Mouse (Mus musculus) CH12.LX (cell line): ENCODE data around the gene Gpr152. TPM values are rescaled to one million over a fixed set of nuclear protein-coding genes. Genes with fewer than 3 reads are reported as not detected.

ENCODE experiments used
- DNase-seq: peaks from one replicate; pipeline ENCODE4 v3.0.0-alpha.2; 2013; ENCODE audit errors: extremely low read depth
- H3K27ac ChIP-seq: 2 replicates; pipeline ENCODE4 v1.5.1; 2012; ENCODE audit warnings: low read depth, mild to moderate bottlenecking, control low read depth, moderate library complexity; ENCODE audit not compliant: insufficient read depth
- H3K27me3 ChIP-seq: replicated peaks from 2 replicates; pipeline ENCODE3; 2012; ENCODE audit warnings: inconsistent platforms
- H3K36me3 ChIP-seq, 2 experiments: replicated peaks in 1 of 2; 2 replicates each; pipeline versions ENCODE3 to v1.6.1; 2012; ENCODE audit warnings: inconsistent platforms in 1 of 2, low read length in 1 of 2, mild to moderate bottlenecking in 1 of 2, mixed read lengths in 1 of 2, moderate library complexity in 1 of 2; ENCODE audit not compliant: control insufficient read depth in 1 of 2, insufficient read depth in 1 of 2
- H3K4me1 ChIP-seq, 2 experiments: 2 replicates each; pipeline ENCODE4 v1.6.1; 2012; ENCODE audit warnings: inconsistent platforms in 1 of 2, moderate library complexity in 1 of 2; ENCODE audit not compliant: insufficient read depth in 2 of 2, control insufficient read depth in 1 of 2
- H3K4me2 ChIP-seq: 2 replicates; pipeline ENCODE4 v1.6.1; 2012; ENCODE audit warnings: low read depth, mild to moderate bottlenecking, control low read depth; ENCODE audit not compliant: poor library complexity, insufficient read depth, severe bottlenecking
- H3K4me3 ChIP-seq, 3 experiments: fragments of 150-350 bp in 1 of 3; sonication (generic) in 1 of 3; replicated peaks in 1 of 3; 2 replicates each; pipeline versions ENCODE3 to v1.5.1; 2011 to 2012; ENCODE audit warnings: low read depth in 2 of 3, low read length in 2 of 3, mild to moderate bottlenecking in 2 of 3, moderate library complexity in 2 of 3, control low read depth in 1 of 3, improper control_type of control experiment in 1 of 3, inconsistent platforms in 1 of 3, mixed read lengths in 1 of 3; ENCODE audit not compliant: poor library complexity in 1 of 3
- H3K79me2 ChIP-seq: replicated peaks from 2 replicates; pipeline ENCODE4 v1.6.1; 2012; ENCODE audit warnings: mild to moderate bottlenecking, moderate library complexity; ENCODE audit not compliant: control insufficient read depth, poor library complexity, insufficient read depth, severe bottlenecking; ENCODE audit errors: extremely low read depth
- H3K9ac ChIP-seq: 2 replicates; pipeline ENCODE4 v1.6.1; 2012; ENCODE audit warnings: low read depth, mild to moderate bottlenecking, control low read depth, moderate library complexity; ENCODE audit not compliant: insufficient read depth
- H3K9me3 ChIP-seq: replicated peaks from 2 replicates; pipeline ENCODE3; 2012; ENCODE audit warnings: low read length, inconsistent platforms, mixed read lengths
- BHLHE40 ChIP-seq: IDR thresholded peaks from 2 replicates; pipeline ENCODE4 v1.6.1; 2011; ENCODE audit warnings: mild to moderate bottlenecking, low read depth, low read length, improper control_type of control experiment
- E2F4 ChIP-seq: IDR thresholded peaks from 2 replicates; pipeline ENCODE4 v1.6.1; 2011; ENCODE audit warnings: low read depth, low read length, improper control_type of control experiment; ENCODE audit not compliant: insufficient replicate concordance
- ELF1 ChIP-seq: IDR thresholded peaks from 2 replicates; pipeline ENCODE4 v1.6.1; 2014; ENCODE audit warnings: low read depth, mild to moderate bottlenecking, inconsistent platforms, low read length, improper control_type of control experiment
- EP300 ChIP-seq: IDR thresholded peaks from 2 replicates; pipeline ENCODE4 v1.6.1; 2011; ENCODE audit warnings: low read length, improper control_type of control experiment
- ETS1 ChIP-seq: conservative IDR thresholded peaks from 2 replicates; pipeline ENCODE4 v1.6.1; 2012; ENCODE audit warnings: low read depth, mild to moderate bottlenecking, inconsistent platforms, low read length, improper control_type of control experiment, moderate library complexity
- GABPA ChIP-seq: IDR thresholded peaks from 2 replicates; pipeline ENCODE4 v1.6.1; 2012; ENCODE audit warnings: low read depth, low read length, improper control_type of control experiment, inconsistent platforms; ENCODE audit not compliant: insufficient replicate concordance
- HCFC1 ChIP-seq: IDR thresholded peaks from 2 replicates; pipeline ENCODE4 v1.6.1; 2012; ENCODE audit warnings: low read depth, mild to moderate bottlenecking, inconsistent platforms, low read length, improper control_type of control experiment
- IRF4 ChIP-seq: IDR thresholded peaks from 2 replicates; pipeline ENCODE4 v1.6.1; 2014; ENCODE audit warnings: low read depth, mild to moderate bottlenecking, inconsistent platforms, low read length, improper control_type of control experiment
- JUND ChIP-seq: conservative IDR thresholded peaks from 2 replicates; pipeline ENCODE4 v1.6.1; 2011; ENCODE audit warnings: low read depth, low read length, improper control_type of control experiment
- KAT2A ChIP-seq: IDR thresholded peaks from 2 replicates; pipeline ENCODE4 v1.6.1; 2012; ENCODE audit warnings: low read length, improper control_type of control experiment, inconsistent platforms; ENCODE audit not compliant: insufficient replicate concordance
- MEF2A ChIP-seq: IDR thresholded peaks from 2 replicates; pipeline ENCODE4 v1.6.1; 2014; ENCODE audit warnings: low read depth, mild to moderate bottlenecking, inconsistent platforms, low read length, improper control_type of control experiment, borderline replicate concordance
- MYC ChIP-seq: IDR thresholded peaks from 2 replicates; pipeline ENCODE4 v1.6.1; 2011; ENCODE audit warnings: low read depth, mild to moderate bottlenecking, improper control_type of control experiment, low read length
- NRF1 ChIP-seq: IDR thresholded peaks from 2 replicates; pipeline ENCODE4 v1.6.1; 2014; ENCODE audit warnings: low read depth, mild to moderate bottlenecking, inconsistent platforms, low read length, improper control_type of control experiment, moderate library complexity
- POLR2A ChIP-seq: IDR thresholded peaks from 2 replicates; pipeline ENCODE4 v1.6.1; 2011; ENCODE audit warnings: low read depth, mild to moderate bottlenecking, improper control_type of control experiment, low read length
- RCOR1 ChIP-seq: conservative IDR thresholded peaks from 2 replicates; pipeline ENCODE4 v1.6.1; 2012; ENCODE audit warnings: low read depth, mild to moderate bottlenecking, inconsistent platforms, low read length, improper control_type of control experiment
- UBTF ChIP-seq: IDR thresholded peaks from 2 replicates; pipeline ENCODE4 v1.6.1; 2012; ENCODE audit warnings: low read depth, mild to moderate bottlenecking, inconsistent platforms, low read length, improper control_type of control experiment, moderate library complexity
- USF1 ChIP-seq: IDR thresholded peaks from 2 replicates; pipeline ENCODE4 v1.6.1; 2014; ENCODE audit warnings: low read depth, mild to moderate bottlenecking, inconsistent platforms, low read length, improper control_type of control experiment
- USF2 ChIP-seq: conservative IDR thresholded peaks from 2 replicates; pipeline ENCODE4 v1.6.1; 2011; ENCODE audit warnings: low read depth, low read length, improper control_type of control experiment
- ZC3H11A ChIP-seq: IDR thresholded peaks from 2 replicates; pipeline ENCODE4 v1.6.1; 2012; ENCODE audit warnings: low read depth, mild to moderate bottlenecking, inconsistent platforms, low read length, improper control_type of control experiment
- dilution Hi-C: fragments of 300-500 bp; cut with MboI; formaldehyde crosslinking; loops from 2 replicates; pipeline ENCODE4 v1.14.3; 2020; ENCODE audit warnings: low sequenced_read_pairs; ENCODE audit not compliant: extremely low pct_unique_long_range_greater_than_20kb, extremely low pct_ligation_motif_present
- in situ Hi-C: fragments of 300-500 bp; cut with MboI; formaldehyde crosslinking; loops from 3 replicates; pipeline ENCODE4 v1.14.3; 2019; ENCODE audit warnings: low sequenced_read_pairs, low pct_ligation_motif_present, low pct_unique_long_range_greater_than_20kb, mixed read lengths
- polyA plus RNA-seq: library from polyadenylated mRNA; unstranded; fragments of >175 nt; gene quantifications from 2 replicates; pipeline ENCODE4 v1.2.1, GENCODE M21; 2012; ENCODE audit warnings: low read depth; ENCODE audit not compliant: insufficient read length
- total RNA-seq, 2 experiments: library from RNA; depleted of rRNA; stranded (reverse); fragments of 300-350 nt in 1 of 2; fragments of >200 nt in 1 of 2; gene quantifications; 2 replicates each; pipeline ENCODE4 v1.2.3; 2012 to 2014

Gpr152 gene
- total and polyA plus RNA-seq, 3 experiments, result 0.05 to 0.71 (median 0.17) TPM

DNA sequence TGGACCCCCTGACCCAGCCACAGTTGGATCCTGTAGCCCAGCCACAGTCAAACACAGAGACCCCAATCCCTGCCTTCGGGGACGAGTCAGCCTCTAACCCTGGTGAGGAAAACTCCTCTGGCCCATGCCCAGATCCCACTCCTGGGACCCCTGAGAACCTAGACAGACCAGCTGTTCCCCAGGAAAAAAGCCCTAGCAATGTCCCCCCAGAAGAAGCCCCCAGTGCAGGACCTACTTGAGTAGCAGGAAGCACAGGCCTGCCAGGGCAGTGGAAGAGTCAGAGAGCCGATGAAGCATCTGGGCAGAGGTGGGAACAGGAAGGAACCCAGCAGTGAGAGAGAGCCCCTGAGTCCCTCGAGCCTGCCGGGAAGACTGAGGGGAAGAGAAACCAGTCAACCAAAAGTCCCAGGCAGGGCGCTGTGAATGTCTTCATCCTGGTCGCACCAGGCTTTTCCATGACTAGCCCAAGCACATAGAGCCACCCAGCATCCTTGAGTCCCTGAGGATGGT is 4.2 kb downstream of the Gpr152 start, which contains the start of gene Cabp4:
Gene Cabp4, minus strand, starts transcription at position 275 of the 510 bp plus-strand sequence.
- Histone ChIP-seq H3K27ac (peak within 1 kb of the TSS; percentile 90), H3K36me3 (peaks cover 0 to 34% of the 10 kb centered on the region in 2 experiments), H3K4me1 (peaks cover 41 to 88% of the 10 kb centered on the region in 2 experiments), H3K27me3 (no peaks in the 10 kb centered on the region), H3K79me2 (peaks cover 6% of the 10 kb centered on the region), H3K9ac (peak within 1 kb of the TSS; percentile 47), H3K4me3 (peak within 1 kb of the TSS in 2 of 3 experiments; percentile 9 to 57), H3K9me3 (peaks cover 5% of the 10 kb centered on the region), H3K4me2 (peak within 1 kb of the TSS; percentile 5; the same call in 1 of the 2 replicates)
- peak; percentile 29 for DNase-seq
- in situ Hi-C loops (no loop called here), dilution Hi-C loops (no loop called here)
- TF ChIP-seq KAT2A (no peak), E2F4 (no peak), JUND (no peak), MEF2A (no peak; the same call in 1 of the 2 replicates), POLR2A (no peak), MYC (no peak), USF1 (no peak), UBTF (no peak), RCOR1 (no peak), GABPA (no peak), NRF1 (0 out of 2 replicates have a peak, but pooled peaks have one; percentile 1), USF2 (no peak), IRF4 (peak; percentile 53; the same call in 1 of the 2 replicates), ELF1 (0 out of 2 replicates have a peak, but pooled peaks have one; percentile 26), ETS1 (no peak), BHLHE40 (no peak), HCFC1 (no peak), ZC3H11A (no peak), EP300 (peak; percentile 50)
